Mouse (Mus musculus) heart, postnatal 4 days (tissue): ENCODE measurements around the gene Nr4a1. TPM values are rescaled to one million over a fixed set of nuclear protein-coding genes. Genes with fewer than 3 reads are reported as not detected.

Source experiments
- DNase-seq: peaks from one replicate; pipeline ENCODE4 v3.0.0; 2021
- total RNA-seq, 2 experiments: library from RNA; stranded (reverse); gene quantifications; 2 replicates each; pipeline ENCODE4 v1.2.3; 2021

Nr4a1 gene
- total RNA-seq, result 10 to 100 TPM; 48.1 to 49.6 TPM

DNA sequence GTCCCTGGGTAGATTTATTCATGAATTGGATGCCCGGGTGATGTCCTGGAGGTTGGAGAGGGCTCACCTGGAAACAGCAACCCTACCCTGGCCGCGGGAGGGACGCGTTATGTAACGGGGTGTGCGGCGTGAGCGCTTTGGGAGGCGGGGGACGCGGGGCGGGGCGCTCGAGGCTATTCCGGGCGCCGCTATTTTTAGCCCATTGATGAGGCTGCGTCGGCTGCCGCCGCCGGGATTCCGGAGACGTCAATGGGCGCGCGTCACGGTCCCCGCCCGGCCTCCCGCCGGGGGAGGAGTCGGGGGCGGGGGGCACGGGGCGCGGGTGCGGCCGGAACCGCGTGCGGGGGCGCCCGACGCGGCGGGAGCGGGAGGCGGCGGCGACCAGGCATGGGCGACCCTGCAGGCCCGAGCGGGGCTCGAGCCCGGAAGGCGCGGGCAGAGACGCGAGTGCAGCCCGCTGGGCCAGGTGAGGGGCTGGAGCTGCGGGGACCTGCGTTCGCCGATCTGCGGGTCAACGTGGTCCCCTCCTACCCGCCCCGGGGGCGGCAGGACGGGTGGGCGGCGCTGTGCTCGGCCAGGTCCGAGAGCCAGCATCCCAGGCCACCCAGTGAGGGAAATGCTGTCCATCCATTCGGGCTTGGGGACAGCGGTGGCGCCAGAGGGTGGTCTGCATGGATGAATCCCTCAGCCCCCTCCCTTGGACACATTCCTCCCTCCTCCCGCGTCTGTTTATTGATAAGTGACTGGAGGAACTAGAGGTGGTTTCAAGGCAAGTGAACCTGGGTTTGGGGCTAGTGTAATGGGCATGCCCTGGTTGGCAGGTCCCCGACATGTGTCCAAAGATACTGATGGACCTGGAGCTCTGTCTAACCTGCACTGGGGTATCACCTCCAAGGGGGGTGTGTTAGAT lies at the start of gene Nr4a1:
Gene Nr4a1 (plus strand): TSS at position 384 of the 910 bp plus-strand sequence.
- DNase-seq, result peak; percentile 90

DNA sequence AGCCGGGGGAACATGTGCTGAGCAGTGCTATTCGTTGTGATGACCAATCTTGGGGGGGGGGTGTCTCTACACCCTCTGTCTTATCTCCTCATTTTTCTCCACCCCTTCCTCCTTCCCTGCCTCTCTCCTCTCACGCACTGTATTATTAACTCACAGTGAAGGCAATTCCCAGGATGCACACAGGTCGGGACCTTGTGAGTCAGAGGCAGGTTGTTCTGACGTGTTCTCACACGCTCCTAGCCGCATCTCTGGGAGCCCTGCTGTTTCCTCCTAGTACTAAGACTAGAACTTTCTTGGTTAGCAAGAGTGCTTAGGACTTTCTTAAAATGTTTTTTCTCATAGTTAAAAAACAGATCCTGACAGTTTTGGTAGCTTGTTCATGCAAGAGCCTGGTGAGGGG lies 49.3 kb upstream of the Nr4a1 start:
- no peak for DNase-seq

DNA sequence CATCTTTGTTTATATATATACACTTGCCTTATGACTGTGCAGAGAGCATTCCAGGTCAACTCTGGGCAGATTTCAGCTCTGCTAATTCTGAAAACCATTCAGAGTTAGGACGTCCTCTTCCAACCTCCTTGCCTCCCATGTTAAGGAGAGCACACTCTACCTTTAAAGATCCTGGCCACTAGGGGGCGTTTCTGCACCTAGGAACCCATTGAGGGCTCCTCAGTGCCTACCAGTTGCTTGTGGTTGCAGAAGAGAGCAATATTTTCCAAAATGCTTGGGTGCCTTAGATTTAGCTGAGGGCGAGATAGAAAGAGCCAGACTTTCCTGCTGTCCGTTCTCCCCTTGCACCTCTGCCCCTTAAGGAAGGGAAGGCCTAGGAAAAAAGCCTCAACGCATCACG lies 43.8 kb upstream of the Nr4a1 start:
- DNase-seq, result peak; percentile 69

DNA sequence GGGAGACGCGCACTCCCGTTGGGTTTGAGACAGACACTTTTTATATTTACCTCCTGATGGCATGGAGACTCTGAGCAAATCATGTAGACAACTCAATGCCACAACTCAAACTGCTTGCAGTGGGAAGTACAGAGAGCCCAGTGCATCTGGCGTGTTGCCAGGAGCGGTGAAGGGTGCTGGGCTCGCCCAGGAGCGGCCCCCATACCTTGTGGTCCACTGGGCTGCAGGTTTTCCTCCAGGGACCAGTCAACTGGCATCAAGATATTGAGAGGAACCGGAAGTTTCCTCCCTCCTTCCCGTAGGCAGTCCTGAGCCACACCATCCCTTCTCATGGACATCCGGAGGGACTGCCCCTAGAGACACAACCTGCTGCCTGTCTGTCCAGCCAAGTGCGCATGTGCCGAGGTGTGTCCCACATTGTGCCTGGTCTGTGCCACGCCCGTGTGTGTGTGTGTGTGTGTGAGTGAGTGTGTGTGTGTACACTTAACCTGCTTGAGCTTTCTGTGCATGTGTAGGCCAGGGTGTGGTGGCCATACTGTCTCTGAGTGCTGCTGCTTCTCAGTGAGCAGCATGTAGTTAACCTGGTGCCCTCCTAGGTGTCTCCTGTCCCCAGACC lies 43.0 kb upstream of the Nr4a1 start:
- no peak for DNase-seq

DNA sequence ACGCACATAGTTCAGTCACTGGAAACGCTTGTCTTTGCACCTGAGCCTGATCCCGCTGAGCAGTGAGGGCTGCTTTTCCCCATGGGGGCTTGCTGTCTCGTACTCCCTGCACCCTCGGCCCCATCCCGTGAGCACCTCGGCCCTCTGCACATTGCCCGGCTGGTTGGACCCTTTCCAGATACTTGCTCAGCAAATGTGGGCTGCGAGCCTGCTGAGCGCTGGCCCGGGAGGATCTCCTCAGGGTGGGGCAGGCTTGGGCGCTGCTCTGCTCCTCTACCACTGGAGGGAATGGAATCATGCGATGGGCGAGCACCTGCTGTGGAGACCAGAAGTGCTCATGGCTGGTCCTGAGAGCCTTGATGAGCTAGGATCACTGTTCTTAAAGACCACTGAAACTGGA lies 41.6 kb upstream of the Nr4a1 start:
- peak; percentile 74 for DNase-seq

DNA sequence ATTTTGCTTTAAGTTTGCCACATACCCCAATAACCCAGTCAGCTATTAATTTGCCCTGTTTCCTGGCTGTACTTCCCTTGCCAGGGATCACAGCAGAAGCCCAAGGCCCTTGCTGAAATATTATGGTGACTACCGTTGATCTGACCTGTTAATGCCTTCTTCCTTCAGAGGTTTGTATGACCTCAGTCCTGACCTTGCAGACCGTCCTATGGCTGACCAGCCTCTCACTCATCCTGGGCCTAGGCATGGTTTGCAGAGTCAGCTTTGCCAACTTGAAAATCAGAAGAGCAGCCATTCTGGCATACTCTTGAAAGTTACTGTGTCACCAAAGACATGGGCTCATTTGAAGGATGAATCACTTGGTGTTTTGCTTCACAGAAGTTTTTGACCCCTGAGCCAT lies 38.9 kb upstream of the Nr4a1 start:
- DNase-seq, result no peak

DNA sequence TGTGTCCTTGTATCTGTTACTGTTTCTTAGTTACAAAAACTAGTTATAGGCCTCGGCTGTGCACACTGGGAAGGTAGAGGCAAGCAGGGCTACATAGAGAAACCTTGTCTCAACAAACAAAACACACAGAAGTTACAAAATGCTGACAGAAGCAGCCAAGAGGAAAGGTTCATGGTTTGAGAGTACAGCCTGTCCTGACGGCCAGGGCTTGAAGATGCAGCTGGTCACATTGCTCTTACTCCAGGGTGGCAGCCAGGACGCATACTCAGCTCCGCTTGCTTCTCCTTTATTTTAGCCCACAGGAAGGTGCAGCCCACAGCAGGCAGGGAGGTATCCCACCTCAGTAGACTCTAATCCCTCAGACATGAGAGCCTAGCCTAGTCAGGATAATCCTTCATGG lies 38.0 kb upstream of the Nr4a1 start:
- DNase-seq, result no peak

DNA sequence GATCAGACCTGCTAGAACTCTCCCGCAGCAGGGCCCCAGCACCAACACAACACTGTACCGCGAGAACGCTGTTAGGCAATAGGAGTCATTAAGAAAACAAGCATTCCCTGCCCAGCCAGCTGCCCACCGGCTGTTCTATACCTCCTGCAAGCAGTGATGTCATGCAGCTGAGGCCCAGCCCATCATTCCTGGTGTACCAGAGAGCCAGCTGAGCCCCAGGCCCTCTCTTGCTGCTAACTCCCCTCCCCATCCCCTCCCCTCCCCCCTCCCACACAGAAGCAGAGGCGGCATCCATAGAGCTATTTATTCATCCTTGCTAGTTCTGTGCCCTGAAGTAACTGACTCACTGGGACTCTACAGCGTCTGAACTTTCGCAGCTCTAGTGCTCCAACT lies 33.2 kb upstream of the Nr4a1 start:
- DNase-seq, result no peak

DNA sequence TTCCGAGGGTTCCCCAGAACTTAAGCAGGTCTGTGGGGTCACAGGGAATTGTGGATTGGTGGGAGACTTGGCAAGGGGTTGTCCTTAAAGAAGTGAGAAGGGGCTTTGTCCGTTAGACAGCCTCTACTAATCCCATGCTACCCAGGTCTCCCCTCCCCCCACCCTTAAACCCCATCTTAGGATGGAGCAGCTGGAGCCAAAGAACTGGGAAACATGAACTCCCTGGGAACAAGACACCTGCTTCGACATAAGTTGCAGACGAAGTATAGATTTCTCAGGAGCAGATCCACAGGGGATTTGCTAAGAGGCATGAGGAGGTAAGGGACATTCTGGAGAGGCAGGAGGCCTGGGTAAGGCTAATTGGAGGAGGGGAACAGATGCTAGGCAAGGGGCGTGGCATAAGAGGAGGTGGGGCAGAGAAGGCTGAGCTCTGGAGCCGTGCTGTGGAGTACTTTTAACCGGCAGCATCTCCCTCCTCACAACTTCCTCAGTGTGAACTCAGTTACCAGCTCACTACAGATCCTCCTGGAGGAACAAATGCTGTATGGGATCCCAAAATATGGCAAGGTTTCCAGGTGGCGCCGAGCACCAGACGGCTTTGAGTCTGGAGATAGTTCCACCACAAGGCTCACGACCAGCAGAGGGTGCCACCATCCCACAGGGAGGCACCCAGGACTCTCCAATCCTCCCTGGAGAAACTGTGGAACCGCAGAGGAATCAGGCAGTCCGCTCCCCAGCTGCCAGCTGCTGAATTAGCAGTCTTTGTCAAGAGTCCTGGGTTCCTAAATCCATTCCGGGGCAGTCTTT lies 32.6 kb upstream of the Nr4a1 start:
- DNase-seq, result peak; percentile 94

DNA sequence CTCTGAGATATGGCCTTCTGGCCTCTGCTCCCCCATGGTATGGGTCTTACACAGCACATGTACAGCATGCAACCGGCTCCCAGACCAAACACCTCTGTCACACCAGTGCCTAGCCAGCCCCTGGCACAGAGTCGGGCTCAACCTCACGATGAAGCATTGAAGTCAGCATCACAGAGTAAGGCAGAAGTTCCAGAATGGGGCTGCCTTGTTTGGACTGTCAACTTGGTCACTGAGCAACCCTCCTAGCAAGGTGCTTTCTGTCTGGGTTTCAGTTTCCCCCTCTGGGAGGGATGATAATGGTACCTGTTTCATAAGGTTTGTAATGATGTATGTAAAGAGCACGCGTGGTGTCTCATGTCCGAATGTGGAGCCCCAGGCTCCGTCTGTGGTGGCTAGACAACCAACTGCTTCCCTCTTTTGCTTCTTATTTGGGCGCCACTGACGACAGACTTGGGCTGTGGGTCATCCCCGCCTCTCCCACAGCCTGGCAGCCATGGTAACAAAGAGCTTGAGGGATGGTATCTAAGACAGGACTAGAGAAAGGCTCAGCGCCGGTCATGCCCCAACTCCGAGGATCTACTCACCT lies 31.1 kb upstream of the Nr4a1 start:
- no peak for DNase-seq

DNA sequence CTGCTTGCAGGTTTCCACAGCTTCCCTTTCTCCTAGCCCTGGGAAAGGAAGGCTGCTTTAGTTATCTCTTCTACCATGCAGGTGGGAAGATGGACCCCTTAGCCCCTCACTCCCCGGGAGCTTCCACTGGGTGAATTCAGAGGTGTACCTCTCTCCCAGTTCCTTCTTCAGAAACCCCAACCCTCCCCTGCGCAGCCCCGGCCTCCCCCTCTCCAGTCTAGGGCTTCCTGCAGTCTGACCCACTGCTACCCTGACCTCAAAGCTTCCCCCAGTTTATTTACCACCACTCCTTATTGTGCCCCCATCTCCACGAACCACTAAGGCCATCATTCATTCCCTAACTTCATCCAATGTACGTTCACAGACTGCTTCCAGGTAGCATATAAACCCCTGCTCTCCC lies 30.5 kb upstream of the Nr4a1 start:
- no peak for DNase-seq

DNA sequence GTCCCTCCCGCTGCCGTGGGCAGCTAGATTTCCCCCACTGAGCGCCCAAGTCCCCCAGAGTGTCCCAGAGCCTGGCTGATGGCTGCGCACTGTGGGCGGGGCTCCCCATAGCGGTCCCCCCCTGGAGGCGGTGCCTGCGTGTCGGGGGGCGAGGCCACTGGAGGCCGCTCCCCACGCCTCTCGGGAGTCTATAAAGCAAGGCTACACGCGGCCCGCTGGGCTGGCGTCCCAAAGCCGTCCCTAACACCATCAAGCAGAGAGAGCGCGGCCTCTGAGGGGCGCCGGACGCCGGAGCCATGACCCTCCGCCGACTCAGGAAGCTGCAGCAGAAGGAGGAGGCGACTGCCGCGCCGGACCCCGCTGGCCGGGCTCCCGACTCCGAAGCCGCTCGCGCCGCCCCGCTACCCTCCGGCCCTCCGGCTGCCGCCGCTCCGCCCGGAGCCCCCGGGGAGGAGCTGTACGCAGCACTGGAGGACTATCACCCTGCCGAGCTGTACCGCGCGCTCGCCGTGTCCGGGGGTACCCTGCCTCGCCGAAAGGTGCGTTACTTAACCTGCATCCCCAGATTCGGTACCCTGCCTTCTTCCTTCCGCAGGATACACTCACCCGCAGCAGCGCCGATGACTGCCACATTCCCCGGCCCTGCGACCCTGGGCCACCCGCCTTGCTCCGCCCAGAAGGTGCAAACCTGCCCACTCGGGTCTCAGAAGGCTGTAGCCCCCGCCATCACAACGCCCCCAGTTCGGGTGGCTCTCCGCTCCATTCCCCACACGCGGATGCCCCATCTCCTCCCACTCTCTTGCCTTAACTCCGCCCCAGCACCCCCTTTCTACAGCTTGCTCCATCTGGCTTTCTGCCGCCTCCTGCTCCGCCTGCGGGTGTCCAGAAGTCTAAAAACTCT lies 29.8 kb upstream of the Nr4a1 start, which contains the start of gene Grasp:
Gene Grasp (plus strand): TSS at position 183 of the 901 bp plus-strand sequence.
- peak; percentile 94 for DNase-seq

DNA sequence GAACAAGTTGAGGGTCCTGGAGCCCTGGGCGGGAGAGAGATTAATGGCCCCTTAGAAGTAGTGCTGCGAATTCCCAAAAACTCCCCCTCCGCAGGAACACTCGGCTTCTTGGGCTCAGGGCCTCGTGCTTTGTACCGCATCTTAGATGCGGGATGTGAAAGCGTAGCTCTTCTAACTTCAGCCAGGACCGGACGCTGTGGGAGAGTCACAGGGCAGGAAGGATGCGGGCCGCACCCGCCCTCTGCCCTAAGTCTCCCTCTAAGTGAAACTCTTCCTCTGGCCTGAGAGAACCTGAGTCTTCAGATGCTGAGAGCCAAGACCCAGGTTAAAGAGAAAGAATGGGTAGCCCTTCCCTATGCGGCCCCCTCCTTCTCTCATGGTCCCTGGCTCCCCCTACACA lies 29.1 kb upstream of the Nr4a1 start:
- DNase-seq, result no peak

DNA sequence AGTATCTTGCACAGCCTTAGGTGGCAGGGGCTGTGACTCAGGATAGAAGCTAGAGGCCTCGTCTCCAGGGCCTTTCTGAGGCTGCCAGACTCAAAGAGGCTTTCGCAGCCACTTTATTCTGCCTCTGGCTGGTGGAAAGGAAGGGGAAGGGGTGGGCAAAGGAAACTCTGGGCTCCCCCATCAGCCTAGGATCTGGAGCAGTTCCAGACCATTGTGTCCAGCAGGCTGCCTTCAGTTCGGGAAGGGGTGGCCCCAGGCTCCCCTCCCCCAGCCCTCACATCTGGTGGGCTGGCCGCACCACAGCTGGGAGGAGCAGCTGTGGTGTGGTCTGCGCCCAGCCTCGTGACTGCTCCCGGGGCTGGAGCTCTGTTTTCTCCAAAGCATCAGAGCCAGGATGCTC lies 26.1 kb upstream of the Nr4a1 start:
- DNase-seq, result peak; percentile 87

DNA sequence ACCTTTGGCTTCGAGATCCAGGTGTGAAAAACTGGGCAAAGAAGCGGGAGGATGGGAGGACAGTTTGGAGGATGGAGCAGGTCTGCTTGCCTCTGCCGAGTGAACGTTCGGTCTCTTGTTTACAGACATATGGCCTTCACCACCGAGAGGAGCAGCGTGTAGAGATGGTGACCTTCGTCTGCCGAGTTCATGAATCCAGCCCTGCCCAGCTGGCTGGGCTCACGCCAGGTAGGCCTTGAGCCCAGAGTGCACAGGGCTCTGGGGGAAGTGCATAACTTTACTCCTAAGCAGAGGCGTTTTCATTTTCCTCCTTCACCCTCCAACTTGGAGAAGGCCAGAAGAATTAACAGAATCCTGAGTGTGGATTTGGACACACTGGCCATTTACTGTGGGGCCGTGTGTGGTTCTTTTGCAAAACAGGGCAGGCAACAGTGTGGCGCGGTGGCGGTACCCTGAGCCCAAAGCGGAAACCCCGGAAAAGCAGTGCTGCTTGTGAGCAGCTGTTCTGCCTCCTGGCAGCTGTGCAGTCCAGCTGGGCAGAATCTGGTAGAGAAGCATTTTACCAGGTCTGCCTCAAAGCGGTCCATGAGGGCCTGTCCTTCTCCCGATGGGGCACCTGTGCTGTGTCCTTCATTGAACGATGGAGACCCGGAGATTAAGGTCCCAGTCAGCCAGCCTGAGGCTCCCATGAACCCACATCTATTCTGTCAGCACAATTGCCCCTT lies 25.0 kb upstream of the Nr4a1 start:
- DNase-seq, result peak; percentile 57

DNA sequence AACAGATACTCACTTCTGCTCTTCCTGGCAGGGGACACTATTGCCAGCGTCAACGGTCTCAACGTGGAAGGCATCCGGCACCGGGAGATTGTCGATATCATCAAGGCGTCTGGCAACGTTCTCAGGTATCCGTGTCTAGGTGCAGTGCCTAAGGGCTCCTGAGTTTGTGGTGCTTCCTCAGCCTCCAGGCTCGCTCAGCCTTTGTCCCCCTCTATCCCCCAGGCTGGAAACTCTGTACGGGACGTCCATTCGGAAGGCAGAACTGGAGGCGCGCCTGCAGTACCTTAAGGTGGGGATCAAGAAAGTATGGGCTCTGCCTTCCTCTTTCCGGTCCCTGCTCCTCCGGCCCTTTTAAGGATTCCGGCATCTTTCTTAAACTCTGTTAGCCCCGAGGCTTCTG lies 23.6 kb upstream of the Nr4a1 start:
- DNase-seq, result no peak

DNA sequence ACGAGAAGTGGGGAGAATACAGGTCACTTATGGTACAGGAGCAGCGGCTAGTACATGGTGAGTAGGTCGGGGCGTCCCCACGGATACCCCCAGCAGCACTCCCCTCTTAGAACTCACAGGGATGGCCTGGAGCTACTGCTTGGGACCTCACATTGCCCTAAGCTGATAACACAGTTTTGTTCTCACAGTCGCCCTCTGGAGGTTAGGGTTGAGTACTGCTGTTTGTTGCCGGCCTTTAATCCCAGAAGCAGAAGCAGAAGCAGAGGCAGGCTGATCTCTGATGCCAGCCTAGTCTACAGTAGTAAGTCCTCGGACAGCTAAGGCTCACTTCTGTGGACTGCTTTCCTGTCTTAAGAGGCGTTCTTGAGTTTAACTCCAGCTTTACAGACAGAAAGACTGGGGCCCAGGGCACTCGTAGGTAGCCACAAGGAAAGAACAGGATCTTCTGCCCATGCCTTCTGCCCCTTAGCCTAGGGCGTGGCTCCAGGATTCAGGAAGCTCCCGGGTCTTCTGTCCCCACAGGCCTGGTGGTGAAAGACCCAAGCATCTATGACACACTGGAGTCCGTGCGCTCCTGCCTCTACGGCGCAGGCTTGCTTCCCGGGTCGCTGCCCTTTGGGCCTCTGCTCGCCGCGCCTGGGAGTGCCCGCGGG lies 22.9 kb upstream of the Nr4a1 start:
- peak; percentile 60 for DNase-seq

DNA sequence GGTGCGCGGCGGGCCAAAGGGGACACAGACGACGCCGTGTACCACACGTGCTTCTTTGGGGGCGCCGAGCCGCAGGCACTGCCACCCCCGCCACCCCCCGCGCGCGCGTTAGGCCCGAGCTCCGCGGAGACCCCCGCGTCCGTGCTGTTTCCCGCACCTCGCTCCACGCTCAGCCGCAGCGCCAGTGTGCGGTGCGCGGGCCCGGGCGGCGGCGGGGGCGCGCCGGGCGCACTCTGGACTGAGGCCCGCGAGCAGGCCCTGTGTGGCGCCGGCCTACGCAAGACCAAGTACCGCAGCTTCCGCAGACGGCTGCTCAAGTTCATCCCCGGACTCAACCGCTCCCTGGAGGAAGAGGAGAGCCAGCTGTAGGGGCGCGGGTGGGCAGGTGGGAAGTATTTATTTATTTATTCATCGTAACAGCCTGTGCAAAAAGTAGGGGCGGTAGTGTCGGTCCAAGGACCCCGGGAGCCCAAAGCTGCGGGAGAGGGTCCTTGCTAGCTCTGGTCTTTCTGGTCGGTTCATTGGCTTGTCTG lies 22.4 kb upstream of the Nr4a1 start:
- DNase-seq, result no peak

DNA sequence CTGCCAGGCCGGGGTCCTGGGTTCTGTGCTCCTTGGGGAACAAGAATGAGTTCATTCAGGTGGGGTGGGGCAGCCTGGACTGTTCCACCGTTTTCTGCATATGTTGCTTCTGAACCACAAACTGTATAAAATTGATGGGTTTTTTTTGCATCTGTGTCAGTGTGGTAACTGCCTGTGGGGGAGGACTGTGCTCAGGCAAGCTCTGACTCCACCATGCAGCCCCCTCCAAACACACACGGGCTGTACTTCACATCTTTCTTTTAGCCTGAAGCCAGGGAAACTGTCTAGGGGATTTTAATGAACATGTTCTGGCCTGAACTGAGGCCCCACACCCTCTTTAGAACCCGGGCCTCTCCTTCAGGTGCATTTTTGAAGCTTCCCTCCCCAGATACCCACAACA lies 21.5 kb upstream of the Nr4a1 start:
- DNase-seq, result no peak

DNA sequence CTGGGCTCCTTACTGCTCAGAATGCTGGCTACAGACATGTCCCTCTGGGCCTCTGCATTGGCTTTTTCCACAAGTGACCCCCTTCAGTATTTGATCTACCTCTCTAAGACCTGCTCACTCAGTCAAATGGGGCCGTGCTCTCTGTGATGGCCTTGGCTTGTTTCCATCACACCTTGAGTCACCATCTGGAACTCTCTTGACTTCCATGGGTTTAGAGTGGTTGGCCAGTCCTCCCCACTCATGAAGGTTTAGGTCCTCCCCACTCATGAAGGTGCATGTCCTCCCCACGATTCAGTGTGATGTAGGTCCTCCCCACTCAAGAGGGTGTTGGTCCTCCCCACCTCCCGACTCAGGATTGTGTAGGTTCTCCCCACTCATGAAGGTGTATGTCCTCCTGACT lies 20.9 kb upstream of the Nr4a1 start:
- DNase-seq, result no peak
